Mouse (Mus musculus) kidney, adult 2 months (tissue): ENCODE data around the gene Luzp1.

Experiments
- CTCF ChIP-seq: fragments of 200-500 bp; conservative IDR thresholded peaks from 2 replicates; pipeline ENCODE4 v1.5.1; 2011; ENCODE audit warnings: low read depth, mild to moderate bottlenecking, control low read depth, low read length, moderate library complexity, mixed read lengths; ENCODE audit not compliant: insufficient read depth, insufficient read length
- POLR2A ChIP-seq: fragments of 200-500 bp; IDR thresholded peaks from one replicate; pipeline ENCODE4 v1.6.1; 2011; ENCODE audit warnings: low read depth, low read length, control low read depth

- TF ChIP-seq CTCF, result no peak
- TF ChIP-seq POLR2A, result no peak
Measured at GRCm38 (mm10) chr4:136512905-136513304, 43.3 kb downstream of the Luzp1 start.
